Mouse (Mus musculus): ENCODE data around the gene Prss29.
A peak's percentile ranks its signal among the peaks of the same experiment; 100 is the strongest.

Prss29 gene

GRCm38 (mm10) chr17:25361291-25361690, 42.8 kb downstream of the Prss29 start:
- no peak for DNase-seq

GRCm38 (mm10) chr17:25363726-25364125, 45.3 kb downstream of the Prss29 start:
- peak; percentile 30 for DNase-seq

GRCm38 (mm10) chr17:25366005-25366404, 47.6 kb downstream of the Prss29 start, which contains the start of gene Tpsb2:
Tpsb2 (plus strand) TSS chr17:25366305.
- DNase-seq: no peak

- no peak for DNase-seq
Observed at GRCm38 (mm10) chr17:25368973-25369372, 50.5 kb downstream of the Prss29 start, which contains the start of gene Tpsg1. Tpsg1 (plus strand) TSS chr17:25369273.
